Mouse (Mus musculus): ENCODE measurements around the gene Senp5. TPM values are rescaled to one million over a fixed set of nuclear protein-coding genes. Genes with fewer than 3 reads are reported as not detected.

The Senp5 gene
- 10 to 100 TPM; 17.2 to 19.6 TPM for polyA plus RNA-seq (2017; shearing (Covaris generic))

GRCm38 (mm10) chr16:32002509-32003477 lies at the start of gene Senp5:
Senp5 (minus strand) TSS chr16:32003287.

GRCm38 (mm10) chr16:31948345-31948774 lies 54.7 kb downstream of the Senp5 start, which contains the start of the genes 0610012G03Rik and Ncbp2:
0610012G03Rik (minus strand) TSS chr16:31948494.
Ncbp2 (plus strand) TSS chr16:31948513.

DNA sequence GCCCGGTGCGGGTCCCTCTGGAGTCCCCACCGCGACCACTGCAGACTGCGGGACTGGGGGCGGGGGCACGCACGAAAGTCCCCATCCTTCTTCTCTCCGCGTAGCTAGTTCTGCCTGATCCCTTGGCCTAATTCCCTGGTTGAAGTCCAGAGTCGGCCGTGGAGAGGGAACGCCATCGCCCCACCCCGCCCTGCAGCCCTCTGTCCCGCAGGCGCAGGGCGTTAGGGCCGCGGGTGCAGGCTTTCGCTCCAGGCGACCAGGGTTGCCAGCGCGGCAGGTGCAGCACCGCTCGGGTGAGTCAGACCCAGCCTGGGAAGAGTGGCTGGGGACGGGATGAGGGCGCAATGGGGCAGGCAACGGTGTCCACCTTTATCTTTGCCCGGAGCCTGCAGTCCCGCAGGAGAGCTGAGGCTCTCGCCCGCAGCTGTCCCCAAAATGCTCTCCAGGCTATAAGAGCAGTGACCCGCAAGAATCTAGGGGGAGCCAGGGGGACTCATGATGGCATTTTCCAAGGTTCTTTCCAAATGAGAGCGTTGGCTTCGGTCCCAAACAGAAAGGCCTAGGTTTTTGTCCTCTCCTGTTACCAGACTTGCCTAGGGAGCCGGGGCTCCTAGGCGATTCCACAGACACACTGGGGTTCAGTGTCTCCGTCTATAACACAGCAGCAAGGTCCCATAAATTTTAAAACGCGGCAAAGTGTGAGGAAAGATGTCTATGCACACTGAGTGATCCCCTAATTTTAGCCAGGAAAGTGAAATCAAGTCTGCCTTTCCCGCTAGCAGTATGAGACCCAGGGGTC lies 69.1 kb downstream of the Senp5 start, which contains the start of gene Pigz:
Gene Pigz, plus strand, starts transcription at position 101 of the 799 bp plus-strand sequence.

Other genes starting within 250 kb of the Senp5 start
- gene Meltf, start 124.5 kb downstream of the Senp5 start, polyA plus RNA-seq (2017; shearing (Covaris generic)): under 1 TPM in 1 of 2 experiments, not detected in 1; 0.39 TPM
- 1 to 10 TPM in 1 of 2 experiments, not detected in 1; 1.1 TPM for gene Pigz, start 69.4 kb downstream of the Senp5 start, polyA plus RNA-seq (2017; shearing (Covaris generic))
- gene 0610012G03Rik, start 54.8 kb downstream of the Senp5 start, polyA plus RNA-seq (2017; shearing (Covaris generic)): 10 to 100 TPM; 32.8 to 48.4 TPM
- 10 to 100 TPM; 39.9 to 46.7 TPM for gene Ncbp2, start 54.8 kb downstream of the Senp5 start, polyA plus RNA-seq (2017; shearing (Covaris generic))
- gene Pak2, start 76.1 kb upstream of the Senp5 start, polyA plus RNA-seq (2017; shearing (Covaris generic)): 100 to 1,000 TPM; 124 to 142 TPM
- gene Pigx, start 96.5 kb upstream of the Senp5 start, polyA plus RNA-seq (2017; shearing (Covaris generic)): 100 to 1,000 TPM; 161 to 181 TPM
- 10 to 100 TPM; 28.6 to 34.3 TPM for gene Cep19, start 96.5 kb upstream of the Senp5 start, polyA plus RNA-seq (2017; shearing (Covaris generic))
- 100 to 1,000 TPM in 1 of 2 experiments, 10 to 100 TPM in 1; 69.0 to 105 TPM for gene Nrros, start 162.3 kb upstream of the Senp5 start, polyA plus RNA-seq (2017; shearing (Covaris generic))
- not detected for gene Bex6, start 176.5 kb upstream of the Senp5 start, polyA plus RNA-seq (2017; shearing (Covaris generic))
- gene Fbxo45, start 243.9 kb upstream of the Senp5 start, polyA plus RNA-seq (2017; shearing (Covaris generic)): 10 to 100 TPM; 14.9 to 19.6 TPM
- 10 to 100 TPM; 22.1 to 22.4 TPM for gene Wdr53, start 243.9 kb upstream of the Senp5 start, polyA plus RNA-seq (2017; shearing (Covaris generic))